9 mouse cellular contexts compared by ENCODE assay signal in genomic region chr1:193316358-193316750, GRCm38 (mm10). TPM values are rescaled to one million over a fixed set of nuclear protein-coding genes. Genes with fewer than 3 reads are reported as not detected.
DNase-seq lines count a peak whose midpoint lies in the region; ATAC-seq and TF ChIP-seq lines count a peak whose summit lies in the region.
"Had no signal": no experiment of that assay in that cellular context is flagged by ENCODE, and none has a peak within 500 bp of the region (broad histone marks: within the 10 kb centered on the region; RNA-seq: fewer than 3 reads in every experiment).

No protein-coding gene starts in this region.

- peaks cover 23% of the 10 kb centered on the region for H3K4me1 ChIP-seq in heart, embryonic 11.5 days (ENCODE audit: control insufficient read depth, insufficient read depth, low read length)
- peaks cover 9% of the 10 kb centered on the region for H3K4me1 ChIP-seq in cortical plate, adult 2 months (ENCODE audit: control insufficient read depth, insufficient read depth, low read length)

- no peak for DNase-seq in heart, postnatal 25 days (ENCODE audit: low spot score)
- no peak for DNase-seq in left cerebral cortex, adult 2 months (ENCODE audit: extremely low spot score in 1 of 2, low spot score in 2 of 2)
- no peak for DNase-seq in left cerebral cortex, adult 11 months (ENCODE audit: low spot score)
- DNase-seq in heart, postnatal 4 days, result peak; percentile 42

- no peaks in the 10 kb centered on the region for H3K36me3 ChIP-seq in heart, embryonic 11.5 days (ENCODE audit: control insufficient read depth, insufficient read depth, low read length)
- H3K36me3 ChIP-seq: limb, embryonic 12.5 days had no signal

- no peak overlapping the region for H3K4me2 ChIP-seq in heart, embryonic 11.5 days
- H3K4me2 ChIP-seq: limb, embryonic 12.5 days had no signal

- H3K27me3 ChIP-seq in heart, embryonic 11.5 days (ENCODE audit: control insufficient read depth, insufficient read depth, low read length), result no peaks in the 10 kb centered on the region
- H3K27me3 ChIP-seq: limb, embryonic 12.5 days had no signal

- intact Hi-C loops in heart, postnatal 25 days (cut with DNase I), result loop anchor here (2.0 kb wide), 1 partner anchor 44 kb away; the partner anchor contains the start of gene G0s2
- intact Hi-C loops in left cerebral cortex, adult 2 months (cut with DNase I), result no loop called here

- TF ChIP-seq CTCF in left cerebral cortex, adult 2 months (IDR thresholded peaks at IDR 0.05), result no peak
- TF ChIP-seq CTCF in cortical plate, adult 2 months (IDR thresholded peaks at IDR 0.05; ENCODE audit: extremely low read depth, insufficient read depth, low read length), result no peak

- 33% methylated on average over 9 of the region's 9 CpGs for WGBS in heart, embryonic 11.5 days (ENCODE audit: insufficient replicate concordance)

- no peaks in the 10 kb centered on the region for H3K9me3 ChIP-seq in heart, embryonic 11.5 days (replicated peaks; ENCODE audit: control insufficient read depth, low read length)
- H3K9me3 ChIP-seq: limb, embryonic 12.5 days had no signal

- H3K27ac ChIP-seq in heart, embryonic 11.5 days (ENCODE audit: low read depth, low read length), result peak overlapping the region; percentile 92
- H3K27ac ChIP-seq in left cerebral cortex, adult 2 months, result peak overlapping the region; percentile 76
- peak overlapping the region; percentile 20; the same call in 1 of the 2 replicates for H3K27ac ChIP-seq in cortical plate, adult 2 months (ENCODE audit: insufficient read depth, low read length)
- H3K27ac ChIP-seq: limb, embryonic 12.5 days had no signal

- TF ChIP-seq POLR2A in cortical plate, adult 2 months (IDR thresholded peaks at IDR 0.05; ENCODE audit: extremely low read depth, insufficient read depth, low read length), result no peak

- H3K4me3 ChIP-seq in heart, embryonic 11.5 days (ENCODE audit: low read depth, low read length), result no peak overlapping the region
- no peak overlapping the region for H3K4me3 ChIP-seq in left cerebral cortex, adult 2 months
- H3K4me3 ChIP-seq in cortical plate, adult 2 months (ENCODE audit: insufficient read depth, low read length), result no peak overlapping the region
- H3K4me3 ChIP-seq: limb, embryonic 12.5 days had no signal

- no peak overlapping the region for H3K9ac ChIP-seq in heart, embryonic 11.5 days (ENCODE audit: low read depth, low read length)
- H3K9ac ChIP-seq: limb, embryonic 12.5 days had no signal

- ATAC-seq in heart, embryonic 11.5 days (replicated peaks; ENCODE audit: insufficient number of reproducible peaks, low FRiP score, low TSS enrichment), result peak; percentile 32; the same call in 1 of the 2 replicates
- no peak for ATAC-seq in erythroblast, adult 5-6 weeks (replicated peaks; ENCODE audit: low FRiP score, poor library complexity, severe bottlenecking)

RNA-seq across cellular contexts. Expression of gene G0s2, which starts 43.3 kb away (rescaled TPM):
- 38.5 and 45.3 TPM in 2 replicates for polyA plus RNA-seq in heart, embryonic 11.5 days (2014; fragmentation: Nextera tagmentation; extraction: Ambion mirVana)
- 10 to 100 TPM; 64.5 to 74.4 TPM for total RNA-seq in heart, postnatal 25 days (2021)
- total RNA-seq in left cerebral cortex, adult 2 months (2021), result 1 to 10 TPM; 6.0 to 7.3 TPM
- 20.8 and 22.6 TPM in 2 replicates for polyA plus RNA-seq in cortical plate, adult 2 months (2012; rRNA removed)
- 10 to 100 TPM; 51.9 to 62.0 TPM for total RNA-seq in heart, postnatal 4 days (2021)
- total RNA-seq in erythroblast, adult 5-6 weeks (2015; ENCODE audit: low replicate concordance), result 13.3 and 13.4 TPM in 2 replicates
- 15.5 and 16.6 TPM in 2 replicates for total RNA-seq in erythroblast, adult 5-6 weeks (2017; ENCODE audit: low replicate concordance)

RNA-seq across cellular contexts. Expression of gene Hsd11b1, which starts 52.5 kb away (rescaled TPM):
- 1.6 and 2.2 TPM in 2 replicates for polyA plus RNA-seq in heart, embryonic 11.5 days (2014; fragmentation: Nextera tagmentation; extraction: Ambion mirVana)
- total RNA-seq in heart, postnatal 25 days (2021), result 1 to 10 TPM; 6.7 to 7.2 TPM
- 10 to 100 TPM; 17.4 to 18.1 TPM for total RNA-seq in left cerebral cortex, adult 2 months (2021)
- polyA plus RNA-seq in cortical plate, adult 2 months (2012; rRNA removed), result 39.5 and 44.8 TPM in 2 replicates
- total RNA-seq in heart, postnatal 4 days (2021), result 1 to 10 TPM; 1.0 to 1.5 TPM
- 55.6 and 58.0 TPM in 2 replicates for total RNA-seq in erythroblast, adult 5-6 weeks (2015; ENCODE audit: low replicate concordance)
- 11.5 and 18.0 TPM in 2 replicates for total RNA-seq in erythroblast, adult 5-6 weeks (2017; ENCODE audit: low replicate concordance)
- polyA plus RNA-seq: neural tube, embryonic 14.5 days had no signal

RNA-seq across cellular contexts. Expression of gene Camk1g, which starts 53.7 kb away (rescaled TPM):
- polyA plus RNA-seq in heart, embryonic 11.5 days (2014; fragmentation: Nextera tagmentation; extraction: Ambion mirVana), result 7.2 and 8.1 TPM in 2 replicates
- under 1 TPM; 0.39 to 0.62 TPM for total RNA-seq in heart, postnatal 25 days (2021)
- 10 to 100 TPM; 41.7 to 47.6 TPM for total RNA-seq in left cerebral cortex, adult 2 months (2021)
- 34.4 and 34.5 TPM in 2 replicates for polyA plus RNA-seq in cortical plate, adult 2 months (2012; rRNA removed)
- total RNA-seq in heart, postnatal 4 days (2021), result 1 to 10 TPM; 3.9 to 4.1 TPM
- not detected in 2 replicates for total RNA-seq in erythroblast, adult 5-6 weeks (2015; ENCODE audit: low replicate concordance)
- not detected in 2 replicates for total RNA-seq in erythroblast, adult 5-6 weeks (2017; ENCODE audit: low replicate concordance)

Comparison
In these comparisons a context has a peak if more than half of its experiments do, and no peak if none do; other contexts are left out.
1. H3K27ac ChIP-seq: peak in every context shown above with its lines; median percentile 92 in heart, embryonic 11.5 days; 76 in left cerebral cortex, adult 2 months; 20 in cortical plate, adult 2 months.
2. RNA of gene Camk1g, which starts 53.7 kb away (total RNA-seq): 41.7 to 47.6 TPM in left cerebral cortex, adult 2 months; 3.9 to 4.1 TPM in heart, postnatal 4 days, 0.39 to 0.62 TPM in heart, postnatal 25 days and not detected in erythroblast, adult 5-6 weeks; every median in the first group is over 4 times any median in the second.